Mouse (Mus musculus) spleen, adult 2 months (tissue): ENCODE data around the gene Hs6st3. TPM values are rescaled to one million over a fixed set of nuclear protein-coding genes. Genes with fewer than 3 reads are reported as not detected.

Experiments
- DNase-seq, 2 experiments: peaks; one replicate each; pipeline versions ENCODE4 v3.0.0 to v3.0.0-alpha.2; 2012 to 2021; ENCODE audit warnings: low spot score in 2 of 2, low read depth in 1 of 2
- H3K27ac ChIP-seq: fragments of 200-500 bp; 2 replicates; pipeline ENCODE4 v1.5.1; 2012; ENCODE audit warnings: low read length, inconsistent platforms; ENCODE audit not compliant: insufficient read depth
- H3K27me3 ChIP-seq: fragments of 200-500 bp; 2 replicates; pipeline ENCODE4 v1.6.1; 2012; ENCODE audit warnings: mild to moderate bottlenecking, moderate library complexity, low read length, inconsistent platforms; ENCODE audit not compliant: control insufficient read depth, insufficient read depth
- H3K36me3 ChIP-seq: fragments of 200-500 bp; 2 replicates; pipeline ENCODE4 v1.6.1; 2012; ENCODE audit warnings: mild to moderate bottlenecking, low read length, inconsistent platforms; ENCODE audit not compliant: control insufficient read depth, insufficient read depth
- H3K4me1 ChIP-seq: fragments of 200-500 bp; 2 replicates; pipeline ENCODE4 v1.6.1; 2011; ENCODE audit warnings: inconsistent platforms; ENCODE audit not compliant: control insufficient read depth, insufficient read depth, insufficient read length
- H3K4me3 ChIP-seq: fragments of 200-500 bp; 2 replicates; pipeline ENCODE4 v1.5.1; 2011; ENCODE audit warnings: mild to moderate bottlenecking, inconsistent platforms; ENCODE audit not compliant: insufficient read depth, insufficient read length; ENCODE audit errors: extremely low read depth
- CTCF ChIP-seq: fragments of 200-500 bp; IDR thresholded peaks from 2 replicates; pipeline ENCODE4 v1.5.1; 2011; ENCODE audit warnings: mild to moderate bottlenecking, inconsistent platforms; ENCODE audit not compliant: insufficient read depth, insufficient read length, insufficient replicate concordance; ENCODE audit errors: extremely low read depth
- POLR2A ChIP-seq: fragments of 200-500 bp; IDR thresholded peaks from 2 replicates; pipeline ENCODE4 v1.6.1; 2011; ENCODE audit warnings: low read depth, low read length, inconsistent platforms
- WGBS: fragments of 180-500 bp; shearing (Covaris S2); methylation state at CpG from one replicate; pipeline ENCODE4 v1.1.7; 2018; 5-methylcytosine and 5-hydroxymethylcytosine counted together
- polyA plus RNA-seq: library from polyadenylated mRNA; depleted of rRNA; stranded (reverse); fragments of >200 nt; gene quantifications from 2 replicates; pipeline ENCODE4 v1.2.3, GENCODE M21; 2012

Hs6st3 gene
- polyA plus RNA-seq, 1 experiment, result not detected

DNA sequence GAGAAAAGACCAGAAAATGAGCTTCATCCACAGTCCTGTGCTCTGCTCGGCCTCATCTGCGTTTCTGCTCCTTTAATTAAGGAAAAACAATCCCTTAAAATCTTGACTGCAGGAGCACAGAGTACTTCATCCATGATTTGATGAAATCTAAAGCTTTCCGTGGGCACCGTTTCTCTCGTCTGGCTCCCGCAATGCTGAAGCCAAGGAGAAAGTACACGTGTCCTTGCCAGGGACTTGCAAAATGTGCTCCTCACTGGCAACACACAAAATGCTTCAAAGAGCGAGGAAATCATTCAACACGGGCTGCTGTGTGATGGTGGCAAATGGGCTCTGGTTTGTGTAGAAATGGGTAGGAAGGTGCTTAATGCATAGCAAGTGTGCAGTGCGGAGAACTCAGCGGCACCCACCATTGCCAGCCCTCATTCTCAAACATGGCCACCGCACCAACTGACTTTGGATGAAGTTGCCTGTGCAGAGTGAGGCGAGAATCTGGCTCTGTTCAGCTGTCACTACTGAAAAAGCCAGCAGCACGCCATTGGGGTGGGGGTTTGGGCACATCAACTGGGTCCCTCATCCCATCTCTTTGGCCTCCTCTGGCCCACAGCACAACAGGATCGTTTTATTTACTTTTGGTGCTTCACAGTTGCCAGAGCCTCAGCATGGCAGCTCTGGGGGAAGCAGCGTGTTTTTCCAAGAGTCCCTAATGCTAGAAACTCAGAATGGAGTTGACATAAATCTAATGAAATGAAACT, 532.9 kb downstream of the Hs6st3 start:
- TF ChIP-seq POLR2A (no peak), CTCF (no peak)
- H3K27ac ChIP-seq, result no peak overlapping the region
- no peak overlapping the region for H3K4me3 ChIP-seq
- DNase-seq, result no peak
- H3K4me1 ChIP-seq, result no peaks in the 10 kb centered on the region
- WGBS, result 90% methylated on average over 16 of the region's 16 CpGs
- no peaks in the 10 kb centered on the region for H3K36me3 ChIP-seq
- no peaks in the 10 kb centered on the region for H3K27me3 ChIP-seq

DNA sequence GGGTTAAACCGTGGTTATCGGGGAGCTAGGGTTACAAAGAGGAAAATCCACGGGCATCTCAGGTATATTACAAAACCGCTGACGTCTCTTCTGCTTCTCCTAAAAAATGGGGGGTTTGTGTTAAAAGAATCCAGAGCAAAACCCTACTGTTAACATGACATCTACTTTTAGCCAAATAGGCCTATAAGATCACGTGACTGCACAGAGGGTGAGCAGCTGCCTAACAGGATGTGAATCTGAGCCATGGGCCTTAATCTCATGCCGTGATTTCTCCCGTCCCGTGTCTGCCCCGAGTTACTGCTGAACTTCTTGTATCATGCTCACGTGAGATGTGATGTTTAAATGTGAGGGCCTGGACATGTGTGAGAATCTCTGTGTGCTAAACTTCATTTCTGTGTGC, 540.4 kb downstream of the Hs6st3 start:
- no peak for TF ChIP-seq CTCF
- TF ChIP-seq POLR2A, result no peak
- no peak overlapping the region for H3K27ac ChIP-seq
- H3K4me3 ChIP-seq, result no peak overlapping the region
- 76% methylated on average over 11 of the region's 11 CpGs for WGBS
- H3K4me1 ChIP-seq, result no peaks in the 10 kb centered on the region
- DNase-seq, result no peak
- H3K36me3 ChIP-seq, result no peaks in the 10 kb centered on the region
- H3K27me3 ChIP-seq, result no peaks in the 10 kb centered on the region

DNA sequence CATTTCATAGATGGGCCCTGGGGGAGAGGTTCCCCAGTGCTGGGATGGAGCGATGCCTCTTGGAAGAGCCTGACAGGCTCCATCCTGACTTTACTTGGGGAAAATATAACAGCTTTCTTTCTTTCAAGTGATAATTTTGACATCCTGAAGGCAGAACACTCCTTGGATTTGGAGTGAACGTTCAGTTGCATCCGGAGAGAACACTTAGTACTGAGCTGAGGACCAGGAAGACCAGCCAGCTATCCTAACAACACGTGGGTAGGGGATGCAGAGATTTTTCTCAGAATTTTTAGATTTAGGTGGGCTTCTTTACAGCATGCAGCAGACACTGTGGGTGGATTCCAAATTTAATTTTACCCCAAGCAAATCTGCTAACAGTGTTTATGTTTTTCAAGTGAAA, 541.9 kb downstream of the Hs6st3 start:
- no peak for DNase-seq
- TF ChIP-seq POLR2A (no peak), CTCF (no peak)
- WGBS, result 87% methylated on average over 4 of the region's 4 CpGs
- Histone ChIP-seq H3K27ac (no peak overlapping the region), H3K4me1 (no peaks in the 10 kb centered on the region), H3K27me3 (no peaks in the 10 kb centered on the region), H3K4me3 (no peak overlapping the region), H3K36me3 (no peaks in the 10 kb centered on the region)

DNA sequence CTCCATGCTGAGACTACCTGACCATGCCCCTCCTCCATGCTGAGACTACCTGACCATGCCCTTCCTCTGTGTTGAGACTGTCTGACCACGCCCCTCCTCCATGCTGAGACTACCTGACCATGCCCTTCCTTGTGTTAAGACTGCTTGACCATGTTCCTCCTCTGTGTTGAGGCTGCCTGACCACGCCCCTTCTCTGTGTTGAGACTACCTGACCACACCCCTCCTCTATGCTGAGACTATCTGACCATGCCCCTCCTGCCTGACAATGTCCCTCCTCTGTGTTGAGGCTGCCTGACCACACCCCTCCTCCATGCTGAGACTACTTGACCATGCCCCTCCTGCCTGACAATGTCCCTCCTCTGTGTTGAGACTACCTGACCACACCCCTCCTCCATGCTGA, 549.7 kb downstream of the Hs6st3 start:
- WGBS, result 74% methylated on average over 2 of the region's 2 CpGs
- Histone ChIP-seq H3K27ac (no peak overlapping the region), H3K27me3 (no peaks in the 10 kb centered on the region), H3K36me3 (no peaks in the 10 kb centered on the region), H3K4me1 (no peaks in the 10 kb centered on the region), H3K4me3 (no peak overlapping the region)
- no peak for TF ChIP-seq CTCF
- no peak for TF ChIP-seq POLR2A
- DNase-seq, result no peak

DNA sequence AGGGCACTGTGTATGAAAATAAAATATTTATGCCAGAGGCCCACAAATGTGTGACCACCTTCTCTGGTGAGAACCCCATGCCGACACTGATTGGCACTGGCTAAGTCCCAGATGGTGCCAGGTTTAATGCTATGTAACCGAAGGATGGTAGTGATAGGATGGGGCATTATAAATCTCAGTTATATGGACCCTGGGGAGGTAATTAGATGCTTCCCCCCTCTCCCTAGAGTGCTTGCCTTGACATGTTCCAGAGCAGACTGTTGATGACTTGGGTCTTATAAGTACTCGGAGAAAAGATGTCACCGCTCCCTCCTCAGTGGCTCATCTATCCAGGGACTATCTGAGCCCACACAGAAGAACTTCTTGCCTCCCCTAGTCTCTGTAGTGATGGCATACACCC, 561.8 kb downstream of the Hs6st3 start:
- no peaks in the 10 kb centered on the region for H3K36me3 ChIP-seq
- H3K4me3 ChIP-seq, result no peak overlapping the region
- no peak overlapping the region for H3K27ac ChIP-seq
- TF ChIP-seq CTCF (no peak), POLR2A (no peak)
- no peak for DNase-seq
- 92% methylated on average over 4 of the region's 4 CpGs for WGBS
- H3K4me1 ChIP-seq, result no peaks in the 10 kb centered on the region
- no peaks in the 10 kb centered on the region for H3K27me3 ChIP-seq

DNA sequence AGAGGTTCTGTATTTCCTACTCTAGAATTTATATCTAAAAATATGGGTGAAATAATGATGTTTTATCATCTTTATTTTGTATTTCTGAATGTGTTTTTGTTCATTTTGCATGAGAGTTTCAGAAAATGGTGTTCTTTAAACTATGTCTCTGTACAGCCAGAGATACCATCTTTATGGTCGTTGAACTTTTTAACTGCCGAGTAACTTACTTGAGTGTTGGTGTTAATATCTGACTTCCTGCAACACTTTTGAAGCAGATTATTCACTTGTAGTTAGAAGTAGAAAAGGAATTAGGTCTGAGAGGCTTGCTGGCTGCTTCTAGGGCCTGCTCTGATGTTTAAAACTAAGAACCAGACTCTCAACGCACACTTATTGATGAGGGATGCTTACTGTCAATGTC, 576.6 kb downstream of the Hs6st3 start:
- WGBS, result 61% methylated on average over 3 of the region's 3 CpGs
- Histone ChIP-seq H3K27me3 (no peaks in the 10 kb centered on the region), H3K36me3 (no peaks in the 10 kb centered on the region), H3K27ac (no peak overlapping the region), H3K4me3 (no peak overlapping the region), H3K4me1 (no peaks in the 10 kb centered on the region)
- no peak for DNase-seq
- TF ChIP-seq CTCF (no peak), POLR2A (no peak)

DNA sequence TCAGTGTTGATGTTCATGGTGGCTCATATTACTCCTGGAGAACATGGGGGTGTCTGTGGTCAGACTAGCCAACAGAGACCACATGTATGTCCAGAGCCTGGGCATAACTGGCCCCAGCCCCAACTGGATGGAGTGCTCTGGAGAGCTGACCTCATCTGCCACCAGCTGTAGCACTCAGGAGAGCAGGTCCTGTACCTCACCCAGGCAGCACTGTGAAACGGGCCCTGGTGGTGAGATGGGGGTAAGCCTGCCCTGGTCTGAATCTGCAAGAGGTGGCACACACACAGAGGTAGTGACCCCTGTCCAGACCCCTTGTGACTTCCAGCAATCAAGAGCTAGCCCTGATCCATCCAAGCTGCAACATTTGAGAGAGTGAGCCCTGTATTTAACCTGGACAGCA, 579.2 kb downstream of the Hs6st3 start:
- no peaks in the 10 kb centered on the region for H3K4me1 ChIP-seq
- no peak for DNase-seq
- H3K4me3 ChIP-seq, result no peak overlapping the region
- no peaks in the 10 kb centered on the region for H3K36me3 ChIP-seq
- no peak for TF ChIP-seq CTCF
- no peak for TF ChIP-seq POLR2A
- no peaks in the 10 kb centered on the region for H3K27me3 ChIP-seq
- H3K27ac ChIP-seq, result no peak overlapping the region
- 65% methylated on average over 1 of the region's 1 CpGs for WGBS
